Mouse (Mus musculus) limb, embryonic 12.5 days (tissue): ENCODE measurements around the gene Rsrp1. TPM values are rescaled to one million over a fixed set of nuclear protein-coding genes. Genes with fewer than 3 reads are reported as not detected.

Experiments
- ATAC-seq: fragments of 200-750 bp; cut with Nextera tagmentation; 2 replicates; pipeline ENCODE4 v1.8.0; 2017; ENCODE audit warnings: low read depth, moderate TSS enrichment; ENCODE audit not compliant: insufficient number of reproducible peaks, insufficient read depth, low FRiP score, low TSS enrichment
- H3K27ac ChIP-seq: fragments of 300-500 bp; sonication (generic); 2 replicates; pipeline ENCODE4 v1.5.1; 2016; ENCODE audit warnings: mild to moderate bottlenecking, moderate library complexity
- H3K27me3 ChIP-seq: fragments of 300-500 bp; sonication (generic); 2 replicates; pipeline ENCODE4 v1.6.1; 2016; ENCODE audit warnings: mild to moderate bottlenecking, moderate library complexity
- H3K36me3 ChIP-seq: fragments of 300-500 bp; sonication (generic); 2 replicates; pipeline ENCODE4 v1.6.1; 2016; ENCODE audit warnings: mild to moderate bottlenecking, moderate library complexity
- H3K4me1 ChIP-seq: fragments of 300-500 bp; sonication (generic); replicated peaks from 2 replicates; pipeline ENCODE4 v1.6.1; 2016
- H3K4me2 ChIP-seq: fragments of 300-500 bp; sonication (generic); 2 replicates; pipeline ENCODE4 v1.6.1; 2016; ENCODE audit warnings: mild to moderate bottlenecking, moderate library complexity
- H3K4me3 ChIP-seq: fragments of 300-500 bp; sonication (generic); replicated peaks from 2 replicates; pipeline ENCODE4 v1.5.1; 2016; ENCODE audit warnings: mild to moderate bottlenecking
- H3K9ac ChIP-seq: fragments of 300-500 bp; sonication (generic); replicated peaks from 2 replicates; pipeline ENCODE4 v1.6.1; 2016; ENCODE audit warnings: mild to moderate bottlenecking, moderate library complexity
- H3K9me3 ChIP-seq: fragments of 300-500 bp; sonication (generic); 2 replicates; pipeline ENCODE4 v1.6.1; 2016; ENCODE audit warnings: mild to moderate bottlenecking, moderate library complexity
- WGBS: fragments of 180-500 bp; shearing (Covaris S2); methylation state at CpG from one replicate; pipeline ENCODE4 v1.1.7; 2016; 5-methylcytosine and 5-hydroxymethylcytosine counted together
- polyA plus RNA-seq: library from polyadenylated mRNA; unstranded; fragments of >200 nt; fragmentation: Nextera tagmentation; extraction: Ambion mirVana; gene quantifications from 2 replicates; pipeline ENCODE4 v1.2.1, GENCODE M21; 2016

Rsrp1 gene
- polyA plus RNA-seq, result 510 and 528 TPM in 2 replicates

DNA sequence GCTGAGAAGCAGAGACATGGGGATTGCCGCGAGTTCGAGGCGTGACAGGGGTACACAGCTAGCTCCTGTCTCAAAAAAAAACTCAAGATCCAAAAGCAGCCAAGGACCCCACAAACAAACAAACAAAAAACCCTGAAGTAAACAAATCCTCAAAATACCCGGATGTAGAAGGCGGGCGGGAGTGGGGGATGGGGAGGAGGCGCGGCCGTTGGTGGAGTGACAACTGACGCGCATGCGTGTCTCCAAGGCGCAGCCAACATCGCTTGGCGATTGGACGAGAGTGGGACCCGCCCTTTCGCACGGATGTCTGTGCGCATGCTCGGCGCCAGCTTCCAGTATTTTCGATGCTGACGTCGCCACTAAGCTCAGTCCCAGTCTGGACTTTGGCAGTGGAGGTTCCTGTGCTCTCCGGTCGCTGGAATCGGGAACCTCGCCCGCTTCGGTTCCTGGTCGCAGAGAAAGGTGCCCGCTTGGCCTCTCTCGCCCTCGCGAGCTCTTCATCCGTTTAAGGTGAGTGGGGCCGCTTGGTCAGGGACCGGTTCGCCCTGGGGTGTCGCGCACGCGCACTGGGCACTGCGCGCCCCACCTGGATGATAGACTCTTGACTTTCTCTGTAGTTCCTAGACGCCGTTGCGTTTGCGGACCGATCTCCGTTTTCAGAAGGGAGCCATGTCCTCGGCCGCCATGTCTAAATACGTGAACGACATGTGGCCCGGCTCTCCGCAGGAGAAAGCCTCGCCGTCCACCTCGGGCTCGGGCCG, at the start of gene Rsrp1:
TSS of gene Rsrp1 (plus strand) at position 335 of the 761 bp plus-strand sequence.
- WGBS, result under 1% methylated on average over 64 of the region's 64 CpGs

DNA sequence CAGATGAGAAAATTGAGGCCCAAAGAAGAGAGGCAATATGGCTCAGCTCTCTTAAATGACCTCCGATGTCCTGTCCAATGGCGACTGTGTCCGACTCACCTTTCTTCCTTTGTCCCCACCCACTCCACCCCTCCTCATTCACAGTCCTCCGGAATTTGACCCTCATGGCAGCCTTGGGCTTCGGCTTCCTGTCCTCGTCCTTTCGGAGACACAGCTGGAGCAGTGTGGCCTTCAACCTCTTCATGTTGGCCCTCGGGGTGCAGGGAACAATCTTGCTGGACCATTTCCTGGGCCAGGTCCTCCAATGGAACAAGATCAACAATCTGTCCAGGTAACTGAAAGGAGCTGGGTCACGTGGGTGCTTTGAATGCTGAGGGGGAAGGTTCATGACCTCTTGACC, 47.2 kb upstream of the Rsrp1 start:
- Histone ChIP-seq H3K9ac (no peak overlapping the region), H3K36me3 (no peaks in the 10 kb centered on the region), H3K4me1 (peaks cover 7% of the 10 kb centered on the region; the same call in 1 of the 2 replicates), H3K27ac (no peak overlapping the region), H3K4me2 (no peak overlapping the region), H3K27me3 (no peaks in the 10 kb centered on the region), H3K9me3 (no peaks in the 10 kb centered on the region), H3K4me3 (no peak overlapping the region)
- ATAC-seq, result no peak
- 82% methylated on average over 9 of the region's 9 CpGs for WGBS

More for the DNA sequence above, at the start of gene Rsrp1:
- Histone ChIP-seq H3K4me3 (peak within 1 kb of the TSS; percentile 100), H3K9me3 (no peaks in the 10 kb centered on the region), H3K9ac (peak within 1 kb of the TSS; percentile 97), H3K27ac (peak within 1 kb of the TSS; percentile 92), H3K4me2 (peak within 1 kb of the TSS; percentile 81), H3K36me3 (peaks cover 34% of the 10 kb centered on the region), H3K4me1 (peaks cover 19% of the 10 kb centered on the region), H3K27me3 (no peaks in the 10 kb centered on the region)
- peak; percentile 93 for ATAC-seq

DNA sequence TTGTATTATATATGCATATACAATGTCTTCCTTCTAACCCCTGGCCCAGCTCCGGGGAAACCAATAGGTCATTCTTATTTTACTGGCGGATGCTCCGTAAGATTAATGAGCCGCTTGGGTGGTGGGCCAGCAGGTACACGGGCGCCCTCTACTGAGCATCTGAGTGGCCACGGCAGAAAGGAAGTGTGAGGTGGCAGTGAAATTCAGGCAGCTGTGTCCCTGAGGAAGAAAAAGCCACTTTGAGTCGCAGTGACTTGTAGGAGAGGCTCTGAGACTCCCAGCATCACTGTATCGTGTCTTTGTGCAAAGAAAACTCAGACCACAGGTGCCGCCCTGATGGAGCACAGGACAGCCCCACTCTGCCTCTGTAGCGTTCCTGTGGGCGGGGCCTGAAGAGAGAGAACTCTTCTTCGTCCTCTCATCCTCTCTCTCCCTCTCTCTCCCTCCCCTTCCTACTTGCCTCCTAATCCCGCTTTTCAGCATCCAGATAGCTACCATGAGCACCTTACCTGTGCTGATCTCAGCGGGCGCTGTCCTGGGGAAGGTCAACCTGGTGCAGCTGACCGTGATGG, 43.9 kb upstream of the Rsrp1 start:
- H3K27ac ChIP-seq, result no peak overlapping the region
- ATAC-seq, result peak; percentile 34; the same call in 1 of the 2 replicates
- H3K4me3 ChIP-seq, result peak overlapping the region; percentile 38
- H3K9ac ChIP-seq, result peak overlapping the region; percentile 42; the same call in 1 of the 2 replicates
- no peaks in the 10 kb centered on the region for H3K36me3 ChIP-seq
- WGBS, result 3% methylated on average over 17 of the region's 17 CpGs
- H3K4me1 ChIP-seq, result peaks cover 7% of the 10 kb centered on the region; the same call in 1 of the 2 replicates
- peak overlapping the region; percentile 70 for H3K4me2 ChIP-seq
- H3K9me3 ChIP-seq, result no peaks in the 10 kb centered on the region
- no peaks in the 10 kb centered on the region for H3K27me3 ChIP-seq

DNA sequence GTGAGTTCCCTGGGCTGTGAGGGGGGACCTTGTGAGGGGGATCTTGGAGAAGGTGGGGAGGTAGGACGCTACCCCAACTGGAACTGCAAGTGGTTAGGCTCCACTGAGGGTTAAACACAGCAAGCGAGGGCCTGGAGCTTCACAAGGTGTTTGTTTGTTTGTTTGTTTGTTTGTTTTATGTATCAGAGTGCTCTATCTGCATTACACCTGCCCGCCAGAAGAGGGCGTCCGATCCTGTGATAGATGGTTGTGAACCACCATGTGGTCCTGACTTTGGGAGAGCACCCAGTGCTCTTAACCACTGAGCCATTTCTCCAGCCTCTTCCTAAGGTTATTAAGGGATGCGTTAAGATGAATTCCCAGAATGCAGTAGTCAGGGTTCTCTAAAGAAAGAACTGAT, 43.4 kb upstream of the Rsrp1 start:
- peaks cover 7% of the 10 kb centered on the region; the same call in 1 of the 2 replicates for H3K4me1 ChIP-seq
- H3K27me3 ChIP-seq, result no peaks in the 10 kb centered on the region
- H3K27ac ChIP-seq, result no peak overlapping the region
- H3K9me3 ChIP-seq, result no peaks in the 10 kb centered on the region
- ATAC-seq, result no peak
- H3K4me3 ChIP-seq, result peak overlapping the region; percentile 38
- peak overlapping the region; percentile 42; the same call in 1 of the 2 replicates for H3K9ac ChIP-seq
- H3K4me2 ChIP-seq, result peak overlapping the region; percentile 70
- no peaks in the 10 kb centered on the region for H3K36me3 ChIP-seq
- 35% methylated on average over 6 of the region's 6 CpGs for WGBS

DNA sequence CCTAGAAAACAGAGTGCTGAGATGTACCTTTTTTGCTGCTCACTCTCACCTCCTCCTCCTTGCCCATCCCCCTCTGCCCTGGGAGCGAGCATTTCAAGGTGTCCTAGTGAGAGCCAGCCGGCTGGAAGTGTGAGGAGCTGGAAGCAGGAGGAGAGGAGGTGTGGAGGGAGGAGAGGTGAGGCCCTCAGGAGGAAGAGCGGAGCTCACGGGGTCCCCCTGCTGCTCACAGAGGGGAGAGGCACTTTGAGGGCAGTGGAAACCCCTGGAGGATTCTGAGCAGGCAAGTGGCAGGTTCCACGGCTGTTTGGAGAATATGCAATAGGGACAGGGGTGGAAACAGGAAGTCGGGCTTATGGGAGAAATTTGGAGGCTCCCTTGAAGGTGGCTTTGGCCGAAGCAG, 40.1 kb upstream of the Rsrp1 start:
- no peak overlapping the region for H3K27ac ChIP-seq
- H3K4me3 ChIP-seq, result no peak overlapping the region
- no peak for ATAC-seq
- H3K9ac ChIP-seq, result no peak overlapping the region
- H3K4me2 ChIP-seq, result no peak overlapping the region
- no peaks in the 10 kb centered on the region for H3K27me3 ChIP-seq
- H3K9me3 ChIP-seq, result no peaks in the 10 kb centered on the region
- WGBS, result 30% methylated on average over 7 of the region's 7 CpGs
- H3K36me3 ChIP-seq, result no peaks in the 10 kb centered on the region
- H3K4me1 ChIP-seq, result peaks cover 7% of the 10 kb centered on the region; the same call in 1 of the 2 replicates

DNA sequence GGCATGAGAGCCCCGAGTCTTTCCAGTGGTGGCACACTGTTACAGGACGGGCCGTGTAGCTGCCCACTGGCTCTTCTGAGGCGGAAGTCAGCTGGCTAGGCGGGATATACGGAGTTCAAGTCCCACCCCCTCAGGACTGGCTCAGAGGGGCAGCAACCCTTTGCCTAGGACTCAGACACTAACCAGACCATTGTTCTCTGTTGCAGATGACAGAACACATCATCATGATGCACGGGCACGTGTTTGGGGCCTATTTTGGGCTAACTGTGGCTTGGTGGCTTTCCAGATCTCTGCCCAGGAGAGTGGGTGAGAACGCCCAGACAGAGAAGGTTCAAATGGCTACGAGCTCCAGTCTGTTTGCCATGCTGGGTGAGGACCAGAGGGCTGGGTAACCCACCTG, 39.6 kb upstream of the Rsrp1 start:
- 90% methylated on average over 10 of the region's 10 CpGs for WGBS

DNA sequence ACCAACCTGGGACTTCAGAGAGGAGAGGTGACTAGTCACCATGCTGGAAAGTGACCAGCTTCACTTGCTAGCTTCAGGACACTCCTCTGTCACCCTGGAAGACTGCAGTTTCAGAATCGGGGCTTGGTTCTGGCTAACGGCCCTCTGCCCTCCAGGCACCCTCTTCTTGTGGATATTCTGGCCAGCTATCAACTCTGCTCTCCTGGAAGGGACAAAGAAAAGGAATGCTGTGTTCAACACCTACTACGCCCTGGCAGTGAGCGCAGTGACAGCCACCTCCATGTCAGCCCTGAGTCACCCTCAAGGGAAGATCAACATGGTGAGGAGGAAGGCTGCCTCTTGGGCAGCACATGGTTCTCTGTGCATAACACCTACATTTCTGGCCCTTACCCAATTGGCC, 39.0 kb upstream of the Rsrp1 start:
- no peaks in the 10 kb centered on the region for H3K36me3 ChIP-seq
- no peak overlapping the region for H3K4me3 ChIP-seq
- peaks cover 4% of the 10 kb centered on the region; the same call in 1 of the 2 replicates for H3K4me1 ChIP-seq
- 89% methylated on average over 4 of the region's 4 CpGs for WGBS
- no peak overlapping the region for H3K9ac ChIP-seq
- no peaks in the 10 kb centered on the region for H3K27me3 ChIP-seq
- no peak overlapping the region for H3K4me2 ChIP-seq
- H3K27ac ChIP-seq, result no peak overlapping the region
- no peaks in the 10 kb centered on the region for H3K9me3 ChIP-seq
- no peak for ATAC-seq

More for the DNA sequence above, 39.6 kb upstream of the Rsrp1 start:
- no peak overlapping the region for H3K4me3 ChIP-seq
- H3K4me2 ChIP-seq, result no peak overlapping the region
- no peaks in the 10 kb centered on the region for H3K36me3 ChIP-seq
- no peak overlapping the region for H3K9ac ChIP-seq
- H3K27me3 ChIP-seq, result no peaks in the 10 kb centered on the region
- H3K4me1 ChIP-seq, result peaks cover 7% of the 10 kb centered on the region; the same call in 1 of the 2 replicates
- ATAC-seq, result no peak
- no peaks in the 10 kb centered on the region for H3K9me3 ChIP-seq
- no peak overlapping the region for H3K27ac ChIP-seq

DNA sequence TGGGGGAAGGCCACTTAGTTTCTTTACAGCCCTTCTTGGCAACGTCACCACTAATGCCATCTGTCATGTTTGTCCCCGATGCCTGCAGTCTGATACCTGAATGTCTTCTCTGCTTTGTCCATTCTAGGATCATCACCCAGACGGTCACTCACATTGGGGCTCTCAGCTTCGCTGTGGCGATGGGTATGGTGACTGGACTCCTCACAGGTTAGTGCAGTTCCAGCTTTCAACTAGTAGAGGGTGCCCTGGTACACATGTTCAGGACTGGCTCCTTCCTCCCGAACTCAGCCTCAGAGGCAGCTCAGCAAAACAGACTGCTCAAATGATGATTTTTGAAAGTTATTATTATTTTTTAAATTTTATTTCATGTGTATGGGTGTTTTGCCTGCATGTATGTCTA, 31.3 kb upstream of the Rsrp1 start:
- H3K4me1 ChIP-seq, result no peaks in the 10 kb centered on the region
- H3K4me3 ChIP-seq, result no peak overlapping the region
- H3K36me3 ChIP-seq, result peaks cover 23% of the 10 kb centered on the region
- no peak for ATAC-seq
- WGBS, result 82% methylated on average over 6 of the region's 6 CpGs
- no peak overlapping the region for H3K4me2 ChIP-seq
- H3K27ac ChIP-seq, result no peak overlapping the region
- H3K9ac ChIP-seq, result no peak overlapping the region
- no peaks in the 10 kb centered on the region for H3K9me3 ChIP-seq
- H3K27me3 ChIP-seq, result no peaks in the 10 kb centered on the region

DNA sequence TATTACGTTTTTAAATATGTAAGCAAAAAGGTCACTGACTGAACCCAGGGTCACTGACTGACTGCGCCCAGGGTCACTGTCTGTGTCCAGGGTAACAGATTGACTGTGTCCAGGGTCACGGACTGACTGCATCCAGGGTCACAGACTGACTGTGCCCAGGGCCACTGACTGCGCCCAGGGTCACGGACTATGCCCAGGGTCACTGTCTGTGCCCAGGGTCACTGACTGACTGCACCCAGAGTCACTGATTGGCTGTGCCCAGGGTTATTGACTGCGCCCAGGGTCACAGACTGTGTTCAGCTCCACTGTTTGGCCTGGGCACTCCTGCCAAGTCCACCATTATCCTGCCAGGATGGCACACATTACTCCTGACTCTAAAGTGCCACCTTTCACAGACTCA, 26.1 kb upstream of the Rsrp1 start:
- Histone ChIP-seq H3K36me3 (peaks cover 74% of the 10 kb centered on the region), H3K4me3 (no peak overlapping the region), H3K4me2 (no peak overlapping the region), H3K9ac (no peak overlapping the region), H3K9me3 (no peaks in the 10 kb centered on the region), H3K27me3 (no peaks in the 10 kb centered on the region), H3K4me1 (no peaks in the 10 kb centered on the region), H3K27ac (no peak overlapping the region)
- 89% methylated on average over 6 of the region's 6 CpGs for WGBS
- no peak for ATAC-seq

DNA sequence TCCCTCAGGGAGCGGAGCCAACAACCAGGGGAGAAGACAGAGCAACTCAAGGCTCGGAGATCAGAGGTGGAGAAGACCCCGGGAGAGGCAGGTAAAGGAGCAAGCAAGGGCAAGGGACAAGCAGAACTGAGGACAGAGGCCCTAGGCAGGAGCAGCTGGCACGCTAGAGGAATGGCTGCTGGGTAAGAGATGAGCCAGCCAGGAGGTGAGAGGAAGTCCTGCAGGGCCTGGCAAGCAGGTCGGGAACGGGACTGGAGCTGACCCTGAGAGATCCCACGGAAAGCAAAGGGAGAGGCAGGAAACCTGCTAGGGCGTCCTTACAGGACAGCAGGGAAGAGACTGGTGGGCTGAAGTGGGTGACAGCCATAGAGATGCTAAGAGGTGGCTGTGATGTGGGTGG, 22.3 kb upstream of the Rsrp1 start:
- no peaks in the 10 kb centered on the region for H3K9me3 ChIP-seq
- H3K4me3 ChIP-seq, result no peak overlapping the region
- H3K27ac ChIP-seq, result no peak overlapping the region
- no peaks in the 10 kb centered on the region for H3K4me1 ChIP-seq
- no peak overlapping the region for H3K4me2 ChIP-seq
- no peak overlapping the region for H3K9ac ChIP-seq
- 90% methylated on average over 8 of the region's 8 CpGs for WGBS
- no peak for ATAC-seq
- H3K36me3 ChIP-seq, result peaks cover 99% of the 10 kb centered on the region
- H3K27me3 ChIP-seq, result no peaks in the 10 kb centered on the region

DNA sequence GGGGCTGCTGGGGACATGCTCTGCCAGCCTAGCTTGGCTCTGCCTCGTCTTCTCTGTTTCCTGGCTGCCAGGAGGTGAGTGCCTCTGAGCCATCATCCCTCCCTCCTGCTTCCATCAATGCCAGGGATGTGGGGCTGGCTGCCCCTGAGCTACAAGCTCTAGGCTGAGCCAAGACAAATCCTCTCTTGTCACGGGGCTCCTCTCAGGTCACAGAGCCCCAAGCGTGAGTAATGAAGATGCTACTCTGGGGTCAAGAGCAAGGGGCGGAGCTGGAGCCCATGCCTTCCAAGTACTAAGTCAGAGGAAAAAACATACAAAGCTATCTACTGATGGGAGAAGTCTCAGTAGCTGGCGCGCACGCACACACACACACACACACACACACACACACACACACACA, 20.3 kb upstream of the Rsrp1 start:
- no peaks in the 10 kb centered on the region for H3K4me1 ChIP-seq
- WGBS, result 85% methylated on average over 7 of the region's 7 CpGs
- no peak for ATAC-seq
- no peak overlapping the region for H3K9ac ChIP-seq
- H3K36me3 ChIP-seq, result peaks cover 100% of the 10 kb centered on the region
- H3K9me3 ChIP-seq, result no peaks in the 10 kb centered on the region
- H3K27me3 ChIP-seq, result no peaks in the 10 kb centered on the region
- H3K27ac ChIP-seq, result no peak overlapping the region
- H3K4me2 ChIP-seq, result no peak overlapping the region
- no peak overlapping the region for H3K4me3 ChIP-seq
